Mouse (Mus musculus) G1E (cell line): ENCODE measurements around the gene Pld1.

Experiments used
- CTCF ChIP-seq: IDR thresholded peaks from 2 replicates; pipeline ENCODE4 v1.5.1; 2012; ENCODE audit warnings: low read depth, low read length, inconsistent platforms, mixed read lengths
- GATA1 ChIP-seq: IDR thresholded peaks from 2 replicates; pipeline ENCODE4 v1.6.1; 2012; ENCODE audit warnings: borderline replicate concordance, low read length, inconsistent platforms, mixed read lengths
- GATA2 ChIP-seq: IDR thresholded peaks from 2 replicates; pipeline ENCODE4 v1.6.1; 2012; ENCODE audit warnings: low read depth, low read length, inconsistent platforms, borderline replicate concordance
- POLR2AphosphoS5 ChIP-seq: IDR thresholded peaks from 2 replicates; pipeline ENCODE4 v1.6.1; 2012; ENCODE audit warnings: low read depth, low read length, inconsistent platforms; ENCODE audit not compliant: insufficient replicate concordance
- TAL1 ChIP-seq: conservative IDR thresholded peaks from 2 replicates; pipeline ENCODE4 v1.6.1; 2012; ENCODE audit warnings: low read depth, low read length, inconsistent platforms, mixed read lengths

- no peak for TF ChIP-seq CTCF
- no peak for TF ChIP-seq GATA1
- TF ChIP-seq TAL1, result no peak
- no peak for TF ChIP-seq POLR2AphosphoS5
- TF ChIP-seq GATA2, result no peak
These were observed 17.5 kb downstream of the Pld1 start for GRCm38 (mm10) chr3:27956006-27956405.
